Mouse (Mus musculus) liver, postnatal 0 days (tissue): Measurements from ENCODE around the gene Pmvk.

Source experiments
- CTCF ChIP-seq: sonication (generic); IDR thresholded peaks from 2 replicates; pipeline ENCODE4 v1.5.1; 2016; ENCODE audit warnings: antibody characterized with exemption, low read depth
- EP300 ChIP-seq: IDR thresholded peaks from 2 replicates; pipeline ENCODE4 v1.6.1; 2016; ENCODE audit warnings: antibody characterized with exemption, low read depth, mild to moderate bottlenecking

DNA sequence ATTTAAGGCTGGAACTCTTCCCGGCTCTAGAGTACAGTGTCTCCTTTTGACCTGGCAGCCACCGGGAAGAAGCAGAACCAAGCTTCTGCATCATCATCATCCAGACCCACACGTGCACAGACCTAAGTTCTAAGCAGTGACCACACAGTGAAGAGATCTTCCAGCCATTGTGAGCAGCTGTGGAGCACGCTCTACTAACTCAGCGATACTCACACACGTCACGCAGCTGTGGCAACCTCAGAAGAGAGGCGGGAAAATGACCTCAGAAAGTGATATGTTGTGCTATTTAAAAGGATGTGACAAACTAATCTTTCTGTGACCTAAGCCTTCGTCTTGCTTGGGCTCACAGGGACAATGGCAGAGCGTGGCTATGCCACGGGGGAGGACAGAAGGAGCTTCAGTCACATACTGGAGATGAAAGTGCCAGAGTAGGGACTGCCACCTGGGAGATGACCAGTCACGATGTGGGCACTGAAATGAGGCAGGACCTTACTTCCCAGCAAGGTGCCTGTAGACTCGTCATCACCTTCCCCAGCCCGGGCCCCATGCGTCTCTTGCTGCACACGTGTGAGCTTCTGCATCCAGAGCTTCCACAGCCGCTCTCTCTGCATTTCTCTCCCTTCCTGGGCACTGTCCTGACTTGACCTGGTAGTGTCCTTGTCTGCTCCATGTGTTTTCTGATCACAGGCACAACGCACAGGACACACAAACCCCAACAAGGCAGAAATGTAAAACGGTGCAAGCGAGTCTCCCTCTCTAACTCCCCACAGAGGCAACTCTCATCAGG lies 32.8 kb downstream of the Pmvk start:
- TF ChIP-seq CTCF = no peak
- no peak for TF ChIP-seq EP300
